Mouse (Mus musculus) forebrain, postnatal 0 days (tissue): Measurements from ENCODE around the gene Mapkapk2. TPM values are rescaled to one million over a fixed set of nuclear protein-coding genes. Genes with fewer than 3 reads are reported as not detected.
A peak's percentile ranks its signal among the peaks of the same experiment; 100 is the strongest.

ENCODE experiments used
- ATAC-seq: fragments of 200-750 bp; cut with Nextera tagmentation; 2 replicates; pipeline ENCODE4 v1.8.0; 2017; ENCODE audit warnings: mild to moderate bottlenecking, moderate library complexity
- DNase-seq: peaks from one replicate; pipeline ENCODE4 v3.0.0-alpha.2; 2015
- H3K27ac ChIP-seq: fragments of 300-500 bp; sonication (generic); 2 replicates; pipeline ENCODE4 v1.5.1; 2014; ENCODE audit warnings: low read depth, mild to moderate bottlenecking, antibody characterized with exemption, low read length, moderate library complexity, mixed read lengths
- H3K27me3 ChIP-seq: fragments of 300-500 bp; sonication (generic); 2 replicates; pipeline ENCODE4 v1.6.1; 2014; ENCODE audit warnings: mild to moderate bottlenecking, low read length, mixed read lengths; ENCODE audit not compliant: insufficient read depth
- H3K36me3 ChIP-seq: fragments of 300-500 bp; sonication (generic); 2 replicates; pipeline ENCODE4 v1.6.1; 2014; ENCODE audit warnings: mild to moderate bottlenecking, moderate library complexity; ENCODE audit not compliant: insufficient read depth
- H3K4me1 ChIP-seq: fragments of 300-500 bp; sonication (generic); 2 replicates; pipeline ENCODE4 v1.6.1; 2014; ENCODE audit warnings: antibody characterized with exemption; ENCODE audit not compliant: insufficient read depth
- H3K4me2 ChIP-seq: fragments of 300-500 bp; sonication (generic); 2 replicates; pipeline ENCODE4 v1.6.1; 2014; ENCODE audit warnings: low read depth, mild to moderate bottlenecking, moderate library complexity
- H3K4me3 ChIP-seq: fragments of 300-500 bp; sonication (generic); 2 replicates; pipeline ENCODE4 v1.5.1; 2014; ENCODE audit warnings: low read depth, low read length, mixed read lengths
- H3K9ac ChIP-seq: fragments of 300-500 bp; sonication (generic); 2 replicates; pipeline ENCODE4 v1.6.1; 2014; ENCODE audit warnings: mild to moderate bottlenecking
- H3K9me3 ChIP-seq: fragments of 300-500 bp; sonication (generic); 2 replicates; pipeline ENCODE4 v1.6.1; 2016; ENCODE audit warnings: low read length
- CTCF ChIP-seq: sonication (generic); IDR thresholded peaks from 2 replicates; pipeline ENCODE4 v1.5.1; 2016; ENCODE audit warnings: antibody characterized with exemption, control low read depth, low read depth
- WGBS: fragments of 180-500 bp; shearing (Covaris S2); extraction: QIAGEN DNeasy Blood & Tissue Kit; methylation state at CpG from one replicate; pipeline ENCODE4 v1.1.7; 2014; 5-methylcytosine and 5-hydroxymethylcytosine counted together
- polyA plus RNA-seq: library from polyadenylated mRNA; unstranded; fragments of >200 nt; fragmentation: Nextera tagmentation; extraction: Ambion mirVana; gene quantifications from 2 replicates; pipeline ENCODE4 v1.2.1, GENCODE M21; 2015
- total RNA-seq: library from RNA; depleted of rRNA; stranded (reverse); fragments of >200 nt; gene quantifications from 2 replicates; pipeline ENCODE4 v1.2.3, GENCODE M21; 2014

Gene Mapkapk2
- total and polyA plus RNA-seq, 2 experiments from 2014 or later, result 18.3 to 57.3 TPM

GRCm38 (mm10) chr1:131072376-131072990 is 25.1 kb downstream of the Mapkapk2 start:
- WGBS, result 82% methylated on average over 7 of the region's 7 CpGs
- H3K36me3 ChIP-seq, result no peaks in the 10 kb centered on the region
- no peaks in the 10 kb centered on the region for H3K27me3 ChIP-seq
- no peak overlapping the region for H3K27ac ChIP-seq
- DNase-seq (no peak), ATAC-seq (no peak)
- H3K4me1 ChIP-seq, result peaks cover 7% of the 10 kb centered on the region; the same call in 1 of the 2 replicates
- H3K4me3 ChIP-seq, result no peak overlapping the region
- H3K9me3 ChIP-seq, result no peaks in the 10 kb centered on the region
- TF ChIP-seq CTCF, result no peak
- no peak overlapping the region for H3K4me2 ChIP-seq
- H3K9ac ChIP-seq, result no peak overlapping the region

- Histone ChIP-seq H3K27me3 (no peaks in the 10 kb centered on the region), H3K9me3 (no peaks in the 10 kb centered on the region), H3K4me3 (no peak overlapping the region), H3K27ac (no peak overlapping the region), H3K36me3 (no peaks in the 10 kb centered on the region), H3K4me2 (no peak overlapping the region), H3K4me1 (0 out of 2 replicates have a peak, but pooled peaks cover 2% of the 10 kb centered on the region), H3K9ac (no peak overlapping the region)
- ATAC-seq (no peak), DNase-seq (no peak)
- no peak for TF ChIP-seq CTCF
- WGBS, result 88% methylated on average over 7 of the region's 7 CpGs
These were observed 28.6 kb downstream of the Mapkapk2 start for GRCm38 (mm10) chr1:131069010-131069409.

- no peak for TF ChIP-seq CTCF
- no peak overlapping the region for H3K9ac ChIP-seq
- H3K36me3 ChIP-seq, result no peaks in the 10 kb centered on the region
- H3K4me2 ChIP-seq, result no peak overlapping the region
- WGBS, result 80% methylated on average over 10 of the region's 10 CpGs
- DNase-seq (no peak), ATAC-seq (no peak)
- H3K27me3 ChIP-seq, result no peaks in the 10 kb centered on the region
- no peak overlapping the region for H3K27ac ChIP-seq
- H3K9me3 ChIP-seq, result no peaks in the 10 kb centered on the region
- H3K4me3 ChIP-seq, result no peak overlapping the region
- no peaks in the 10 kb centered on the region for H3K4me1 ChIP-seq
These were observed 29.5 kb downstream of the Mapkapk2 start for GRCm38 (mm10) chr1:131068011-131068727.

GRCm38 (mm10) chr1:131064202-131064601 is 33.4 kb downstream of the Mapkapk2 start:
- Histone ChIP-seq H3K27ac (no peak overlapping the region), H3K36me3 (no peaks in the 10 kb centered on the region), H3K27me3 (no peaks in the 10 kb centered on the region), H3K4me2 (no peak overlapping the region), H3K4me3 (no peak overlapping the region), H3K9me3 (no peaks in the 10 kb centered on the region), H3K4me1 (0 out of 2 replicates have a peak, but pooled peaks cover 6% of the 10 kb centered on the region), H3K9ac (no peak overlapping the region)
- DNase-seq (no peak), ATAC-seq (peak; percentile 21; the same call in 1 of the 2 replicates)
- no peak for TF ChIP-seq CTCF
- 67% methylated on average over 6 of the region's 6 CpGs for WGBS

- 0 out of 2 replicates have a peak, but pooled peaks cover 6% of the 10 kb centered on the region for H3K4me1 ChIP-seq
- H3K27me3 ChIP-seq, result no peaks in the 10 kb centered on the region
- no peaks in the 10 kb centered on the region for H3K9me3 ChIP-seq
- H3K36me3 ChIP-seq, result peaks cover 3% of the 10 kb centered on the region; the same call in 1 of the 2 replicates
- peak; percentile 63 for ATAC-seq
- no peak for DNase-seq
- no peak overlapping the region for H3K27ac ChIP-seq
- H3K4me3 ChIP-seq, result no peak overlapping the region
- no peak overlapping the region for H3K9ac ChIP-seq
- 43% methylated on average over 6 of the region's 6 CpGs for WGBS
- H3K4me2 ChIP-seq, result no peak overlapping the region
- TF ChIP-seq CTCF, result no peak
These were observed 34.8 kb downstream of the Mapkapk2 start for GRCm38 (mm10) chr1:131062821-131063220.

GRCm38 (mm10) chr1:131061740-131062254 is 35.8 kb downstream of the Mapkapk2 start:
- Histone ChIP-seq H3K4me3 (no peak overlapping the region), H3K4me1 (0 out of 2 replicates have a peak, but pooled peaks cover 6% of the 10 kb centered on the region), H3K4me2 (no peak overlapping the region), H3K9me3 (no peaks in the 10 kb centered on the region), H3K9ac (no peak overlapping the region), H3K27me3 (no peaks in the 10 kb centered on the region), H3K36me3 (peaks cover 12% of the 10 kb centered on the region), H3K27ac (no peak overlapping the region)
- no peak for DNase-seq
- no peak for ATAC-seq
- TF ChIP-seq CTCF, result no peak
- 78% methylated on average over 7 of the region's 7 CpGs for WGBS
